Mouse (Mus musculus): ENCODE measurements around the gene Glrx2.

The Glrx2 gene

GRCm38 (mm10) chr1:143742186-143742585 is 26.0 kb downstream of the Glrx2 start:
- no peak for DNase-seq (ENCODE audit: low spot score)

GRCm38 (mm10) chr1:143745871-143746270 is 29.7 kb downstream of the Glrx2 start:
- DNase-seq (ENCODE audit: low spot score): no peak

GRCm38 (mm10) chr1:143762159-143762558 is 46.0 kb downstream of the Glrx2 start:
- no peak for DNase-seq (ENCODE audit: low spot score)

GRCm38 (mm10) chr1:143764443-143764842 is 48.3 kb downstream of the Glrx2 start:
- no peak for DNase-seq (ENCODE audit: low spot score)

- no peak for DNase-seq (ENCODE audit: low spot score)
Measured at GRCm38 (mm10) chr1:143765801-143766200, 49.7 kb downstream of the Glrx2 start.

- no peak for DNase-seq (ENCODE audit: low spot score)
Measured at GRCm38 (mm10) chr1:143766238-143766637, 50.1 kb downstream of the Glrx2 start.

GRCm38 (mm10) chr1:143770444-143771109 is 54.4 kb downstream of the Glrx2 start:
- no peak for DNase-seq (ENCODE audit: low spot score)

GRCm38 (mm10) chr1:143773082-143773481 is 56.9 kb downstream of the Glrx2 start:
- no peak for DNase-seq (ENCODE audit: low spot score)

- DNase-seq (ENCODE audit: low spot score): no peak
Measured at GRCm38 (mm10) chr1:143773909-143774308, 57.8 kb downstream of the Glrx2 start.

- peak; percentile 99 for DNase-seq (ENCODE audit: low spot score)
Measured at GRCm38 (mm10) chr1:143776446-143777411, 60.6 kb downstream of the Glrx2 start, which contains the start of the genes Trove2 and Uchl5. TSS of gene Trove2 (minus strand) at chr1:143777068. TSS of gene Uchl5 (plus strand) at chr1:143777272.

- DNase-seq (ENCODE audit: low spot score): no peak
Measured at GRCm38 (mm10) chr1:143777558-143778218, 61.5 kb downstream of the Glrx2 start.

- DNase-seq (ENCODE audit: low spot score): no peak
Measured at GRCm38 (mm10) chr1:143788584-143789227, 72.6 kb downstream of the Glrx2 start.
